Mouse (Mus musculus): ENCODE data around the gene Krt34. TPM values are rescaled to one million over a fixed set of nuclear protein-coding genes. Genes with fewer than 3 reads are reported as not detected.
A peak's percentile ranks its signal among the peaks of the same experiment; 100 is the strongest.

Gene Krt34
- polyA plus RNA-seq, 1 experiment = not detected

GRCm38 (mm10) chr11:100016112-100016511, 25.2 kb downstream of the Krt34 start, which contains the start of gene Krt33a:
Gene Krt33a (minus strand): TSS chr11:100016212.
- Histone ChIP-seq H3K27ac (ENCODE audit: control insufficient read depth, insufficient read depth, low read depth, low read length) (no peak within 1 kb of the TSS), H3K4me1 (ENCODE audit: control insufficient read depth, insufficient read depth, low read length) (no peaks in the 10 kb centered on the region), H3K36me3 (ENCODE audit: control insufficient read depth, insufficient read depth, low read length) (no peaks in the 10 kb centered on the region), H3K4me3 (ENCODE audit: control insufficient read depth, low read depth, low read length) (no peak within 1 kb of the TSS), H3K27me3 (ENCODE audit: control insufficient read depth, insufficient read depth, low read length) (no peaks in the 10 kb centered on the region)
- TF ChIP-seq CTCF (IDR thresholded peaks at IDR 0.05; ENCODE audit: control insufficient read depth, insufficient read depth, insufficient replicate concordance, low read depth, low read length) (no peak), POLR2A (IDR thresholded peaks at IDR 0.05; ENCODE audit: control insufficient read depth, low read depth, low read length) (no peak)

GRCm38 (mm10) chr11:100013691-100014171, 27.6 kb downstream of the Krt34 start:
- Histone ChIP-seq H3K4me3 (ENCODE audit: control insufficient read depth, low read depth, low read length) (no peak overlapping the region), H3K27me3 (ENCODE audit: control insufficient read depth, insufficient read depth, low read length) (no peaks in the 10 kb centered on the region), H3K36me3 (ENCODE audit: control insufficient read depth, insufficient read depth, low read length) (no peaks in the 10 kb centered on the region), H3K27ac (ENCODE audit: control insufficient read depth, insufficient read depth, low read depth, low read length) (no peak overlapping the region), H3K4me1 (ENCODE audit: control insufficient read depth, insufficient read depth, low read length) (no peaks in the 10 kb centered on the region)
- TF ChIP-seq CTCF (IDR thresholded peaks at IDR 0.05; ENCODE audit: control insufficient read depth, insufficient read depth, insufficient replicate concordance, low read depth, low read length) = no peak

- Histone ChIP-seq H3K36me3 (ENCODE audit: control insufficient read depth, insufficient read depth, low read length) (no peaks in the 10 kb centered on the region), H3K4me3 (ENCODE audit: control insufficient read depth, low read depth, low read length) (no peak overlapping the region), H3K27ac (ENCODE audit: control insufficient read depth, insufficient read depth, low read depth, low read length) (no peak overlapping the region), H3K27me3 (ENCODE audit: control insufficient read depth, insufficient read depth, low read length) (no peaks in the 10 kb centered on the region), H3K4me1 (ENCODE audit: control insufficient read depth, insufficient read depth, low read length) (no peaks in the 10 kb centered on the region)
- TF ChIP-seq POLR2A (IDR thresholded peaks at IDR 0.05; ENCODE audit: control insufficient read depth, low read depth, low read length) (no peak), CTCF (IDR thresholded peaks at IDR 0.05; ENCODE audit: control insufficient read depth, insufficient read depth, insufficient replicate concordance, low read depth, low read length) (no peak)
These were observed 30.7 kb downstream of the Krt34 start for GRCm38 (mm10) chr11:100010682-100011081.

- TF ChIP-seq POLR2A (IDR thresholded peaks at IDR 0.05; ENCODE audit: control insufficient read depth, low read depth, low read length) (no peak), CTCF (IDR thresholded peaks at IDR 0.05; ENCODE audit: control insufficient read depth, insufficient read depth, insufficient replicate concordance, low read depth, low read length) (no peak)
- Histone ChIP-seq H3K27ac (ENCODE audit: control insufficient read depth, insufficient read depth, low read depth, low read length) (no peak overlapping the region), H3K4me1 (ENCODE audit: control insufficient read depth, insufficient read depth, low read length) (no peaks in the 10 kb centered on the region), H3K36me3 (ENCODE audit: control insufficient read depth, insufficient read depth, low read length) (no peaks in the 10 kb centered on the region), H3K27me3 (ENCODE audit: control insufficient read depth, insufficient read depth, low read length) (no peaks in the 10 kb centered on the region), H3K4me3 (ENCODE audit: control insufficient read depth, low read depth, low read length) (no peak overlapping the region)
These were observed 33.0 kb downstream of the Krt34 start for GRCm38 (mm10) chr11:100008336-100008735.

- H3K27me3 ChIP-seq (ENCODE audit: control insufficient read depth, insufficient read depth, low read length) = no peaks in the 10 kb centered on the region
- TF ChIP-seq CTCF (IDR thresholded peaks at IDR 0.05; ENCODE audit: control insufficient read depth, insufficient read depth, insufficient replicate concordance, low read depth, low read length) (peak; percentile 44; the same call in 1 of the 2 replicates), POLR2A (IDR thresholded peaks at IDR 0.05; ENCODE audit: control insufficient read depth, low read depth, low read length) (no peak)
- H3K27ac ChIP-seq (ENCODE audit: control insufficient read depth, insufficient read depth, low read depth, low read length) = no peak overlapping the region
- no peak overlapping the region for H3K4me3 ChIP-seq (ENCODE audit: control insufficient read depth, low read depth, low read length)
- H3K4me1 ChIP-seq (ENCODE audit: control insufficient read depth, insufficient read depth, low read length) = no peaks in the 10 kb centered on the region
- H3K36me3 ChIP-seq (ENCODE audit: control insufficient read depth, insufficient read depth, low read length) = no peaks in the 10 kb centered on the region
These were observed 34.7 kb downstream of the Krt34 start for GRCm38 (mm10) chr11:100006624-100007023.

GRCm38 (mm10) chr11:100005905-100006304, 35.4 kb downstream of the Krt34 start:
- H3K36me3 ChIP-seq (ENCODE audit: control insufficient read depth, insufficient read depth, low read length) = no peaks in the 10 kb centered on the region
- no peak overlapping the region for H3K27ac ChIP-seq (ENCODE audit: control insufficient read depth, insufficient read depth, low read depth, low read length)
- no peaks in the 10 kb centered on the region for H3K4me1 ChIP-seq (ENCODE audit: control insufficient read depth, insufficient read depth, low read length)
- H3K4me3 ChIP-seq (ENCODE audit: control insufficient read depth, low read depth, low read length) = no peak overlapping the region
- TF ChIP-seq POLR2A (IDR thresholded peaks at IDR 0.05; ENCODE audit: control insufficient read depth, low read depth, low read length) = no peak
- no peak for TF ChIP-seq CTCF (IDR thresholded peaks at IDR 0.05; ENCODE audit: control insufficient read depth, insufficient read depth, insufficient replicate concordance, low read depth, low read length)
- no peaks in the 10 kb centered on the region for H3K27me3 ChIP-seq (ENCODE audit: control insufficient read depth, insufficient read depth, low read length)

GRCm38 (mm10) chr11:100004846-100005245, 36.5 kb downstream of the Krt34 start:
- H3K27me3 ChIP-seq (ENCODE audit: control insufficient read depth, insufficient read depth, low read length) = no peaks in the 10 kb centered on the region
- no peak overlapping the region for H3K27ac ChIP-seq (ENCODE audit: control insufficient read depth, insufficient read depth, low read depth, low read length)
- no peak overlapping the region for H3K4me3 ChIP-seq (ENCODE audit: control insufficient read depth, low read depth, low read length)

GRCm38 (mm10) chr11:99999091-99999490, 42.3 kb downstream of the Krt34 start:
- H3K4me1 ChIP-seq (ENCODE audit: control insufficient read depth, insufficient read depth, low read length) = no peaks in the 10 kb centered on the region
- TF ChIP-seq POLR2A (IDR thresholded peaks at IDR 0.05; ENCODE audit: control insufficient read depth, low read depth, low read length) (no peak), CTCF (IDR thresholded peaks at IDR 0.05; ENCODE audit: control insufficient read depth, insufficient read depth, insufficient replicate concordance, low read depth, low read length) (no peak)
- H3K27me3 ChIP-seq (ENCODE audit: control insufficient read depth, insufficient read depth, low read length) = no peaks in the 10 kb centered on the region
- H3K4me3 ChIP-seq (ENCODE audit: control insufficient read depth, low read depth, low read length) = no peak overlapping the region
- no peaks in the 10 kb centered on the region for H3K36me3 ChIP-seq (ENCODE audit: control insufficient read depth, insufficient read depth, low read length)
- H3K27ac ChIP-seq (ENCODE audit: control insufficient read depth, insufficient read depth, low read depth, low read length) = no peak overlapping the region

More at GRCm38 (mm10) chr11:100004846-100005245, 36.5 kb downstream of the Krt34 start:
- Histone ChIP-seq H3K36me3 (ENCODE audit: control insufficient read depth, insufficient read depth, low read length) (no peaks in the 10 kb centered on the region), H3K4me1 (ENCODE audit: control insufficient read depth, insufficient read depth, low read length) (no peaks in the 10 kb centered on the region)
- TF ChIP-seq CTCF (IDR thresholded peaks at IDR 0.05; ENCODE audit: control insufficient read depth, insufficient read depth, insufficient replicate concordance, low read depth, low read length) (peak; percentile 50; the same call in 1 of the 2 replicates), POLR2A (IDR thresholded peaks at IDR 0.05; ENCODE audit: control insufficient read depth, low read depth, low read length) (no peak)

Measured in testis, adult 2 months (tissue).